Mouse (Mus musculus): ENCODE measurements at regions not wholly inside any gene's neighbourhood (a gene's known extent, or its start where the extent isn't known, plus 50 kb on each side); places are given as distances from the start of the nearest gene placed in this dataset.

DNA sequence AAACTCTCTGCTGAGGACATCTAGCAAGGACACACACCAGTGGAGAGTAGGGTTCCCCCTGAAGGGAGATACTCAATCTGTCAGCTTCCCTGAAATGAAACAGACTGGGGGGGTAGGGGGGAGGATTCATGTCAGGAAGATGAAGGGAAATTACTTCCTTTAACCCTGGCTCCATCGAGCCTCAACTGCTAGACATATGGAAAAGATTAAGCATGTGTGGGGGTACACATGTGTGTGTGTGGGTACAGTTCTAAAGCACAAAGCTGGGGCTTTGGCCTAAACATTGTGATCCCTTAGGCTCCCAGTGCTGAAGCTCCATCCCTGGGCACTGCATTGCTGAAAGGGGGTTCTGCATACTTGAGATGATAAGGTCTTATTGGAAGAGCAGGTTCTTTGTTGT is 720.6 kb downstream of the Poteg start:
- TF ChIP-seq CTCF (IDR thresholded peaks at IDR 0.05), result no peak
- TF ChIP-seq EP300 (IDR thresholded peaks at IDR 0.05), result no peak

Measured in lung, postnatal 0 days (tissue).